In the genomic region with DNA sequence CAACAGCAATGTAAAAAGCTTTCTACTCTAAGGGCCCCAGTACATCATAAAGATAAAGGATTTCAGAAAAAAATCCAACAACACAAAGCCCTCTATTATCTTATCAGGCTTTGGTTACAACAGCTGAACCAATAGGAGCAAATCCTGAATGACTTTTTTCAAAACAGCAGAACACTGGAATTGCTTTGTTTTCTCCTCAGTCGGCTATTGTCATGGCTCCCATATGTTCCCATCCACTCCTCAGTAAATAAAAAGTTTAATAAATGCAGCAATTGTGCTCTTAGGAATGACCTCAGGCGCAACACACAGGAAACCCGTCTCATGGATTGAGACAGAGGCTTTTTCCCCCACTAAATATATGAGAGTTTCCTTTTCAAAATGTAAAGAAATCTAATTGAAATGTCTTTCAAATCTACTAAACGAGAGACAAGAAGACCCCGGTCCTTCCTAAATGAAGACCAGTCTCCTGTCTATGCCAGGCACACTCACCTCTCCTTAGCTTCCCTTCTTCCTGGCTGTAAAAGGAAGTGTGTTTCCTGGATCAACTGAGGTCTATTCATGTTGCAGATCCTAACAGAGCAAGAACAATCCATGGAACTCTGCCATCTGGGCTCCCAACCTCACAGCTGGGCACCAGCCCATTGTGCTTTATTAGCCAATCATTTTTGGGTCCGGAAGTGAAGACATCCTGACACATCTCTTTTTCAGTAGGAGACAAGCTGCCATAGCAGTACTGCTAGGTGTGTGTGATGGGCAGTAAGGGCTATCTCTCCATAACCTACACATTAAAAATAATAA, we compare ENCODE assay signal across 9 mouse cellular contexts.
DNase-seq lines count a peak whose midpoint lies in the region; ATAC-seq lines count a peak whose summit lies in the region.
"Had no signal": no experiment of that assay in that cellular context is flagged by ENCODE, and none has a peak within 500 bp of the region (broad histone marks: within the 10 kb centered on the region; RNA-seq: fewer than 3 reads in every experiment).

No protein-coding gene starts in this region.

- no peak overlapping the region for H3K9ac ChIP-seq in limb, embryonic 12.5 days (replicated peaks)
- no peak overlapping the region for H3K9ac ChIP-seq in heart, embryonic 16.5 days (ENCODE audit: low read length)
- no peak overlapping the region for H3K9ac ChIP-seq in midbrain, embryonic 14.5 days (replicated peaks; ENCODE audit: low read length)

- no peaks in the 10 kb centered on the region for H3K36me3 ChIP-seq in limb, embryonic 12.5 days
- no peaks in the 10 kb centered on the region for H3K36me3 ChIP-seq in limb, embryonic 10.5 days
- no peaks in the 10 kb centered on the region for H3K36me3 ChIP-seq in heart, embryonic 16.5 days (ENCODE audit: control insufficient read depth, insufficient read depth)
- H3K36me3 ChIP-seq in midbrain, embryonic 14.5 days (ENCODE audit: control insufficient read depth, insufficient read depth, low read length), result no peaks in the 10 kb centered on the region

- peak overlapping the region; percentile 30; the same call in 1 of the 2 replicates for H3K27ac ChIP-seq in limb, embryonic 12.5 days
- H3K27ac ChIP-seq in limb, embryonic 10.5 days, result no peak overlapping the region
- H3K27ac ChIP-seq in heart, embryonic 16.5 days (ENCODE audit: low read length), result peak overlapping the region; percentile 26; the same call in 1 of the 2 replicates
- no peak overlapping the region for H3K27ac ChIP-seq in midbrain, embryonic 14.5 days (replicated peaks; ENCODE audit: low read depth, low read length)
- H3K27ac ChIP-seq: left cerebral cortex, adult 2 months had no signal

- H3K27me3 ChIP-seq in limb, embryonic 12.5 days, result no peaks in the 10 kb centered on the region
- H3K27me3 ChIP-seq in limb, embryonic 10.5 days (ENCODE audit: low read depth, poor library complexity, severe bottlenecking), result peaks cover 6% of the 10 kb centered on the region; the same call in 1 of the 2 replicates
- H3K27me3 ChIP-seq in heart, embryonic 16.5 days (ENCODE audit: control insufficient read depth, insufficient read depth, low read length), result no peaks in the 10 kb centered on the region
- H3K27me3 ChIP-seq in midbrain, embryonic 14.5 days (ENCODE audit: control insufficient read depth, insufficient read depth, low read length), result no peaks in the 10 kb centered on the region

- no peak for ATAC-seq in limb, embryonic 12.5 days (ENCODE audit: insufficient number of reproducible peaks, insufficient read depth, low FRiP score, low TSS enrichment, low read depth)
- no peak; the same call in 1 of the 2 replicates for ATAC-seq in heart, embryonic 16.5 days (replicated peaks; ENCODE audit: extremely low read depth, insufficient read depth, low FRiP score)
- no peak for ATAC-seq in midbrain, embryonic 14.5 days (ENCODE audit: low FRiP score, low TSS enrichment)

- H3K4me3 ChIP-seq in limb, embryonic 12.5 days (replicated peaks), result no peak overlapping the region
- no peak overlapping the region for H3K4me3 ChIP-seq in limb, embryonic 10.5 days
- H3K4me3 ChIP-seq in heart, embryonic 16.5 days (ENCODE audit: low read length), result no peak overlapping the region
- H3K4me3 ChIP-seq in midbrain, embryonic 14.5 days (replicated peaks; ENCODE audit: low read depth, low read length), result no peak overlapping the region
- H3K4me3 ChIP-seq: left cerebral cortex, adult 2 months had no signal

- intact Hi-C loops in gastrocnemius, postnatal 14 days (cut with DNase I; ENCODE audit: low total_unique reads), result no loop called here

- no peak overlapping the region for H3K4me2 ChIP-seq in limb, embryonic 12.5 days
- H3K4me2 ChIP-seq in heart, embryonic 16.5 days (ENCODE audit: low read depth, low read length), result no peak overlapping the region
- no peak overlapping the region for H3K4me2 ChIP-seq in midbrain, embryonic 14.5 days (ENCODE audit: low read length)

- H3K9me3 ChIP-seq in limb, embryonic 12.5 days, result no peaks in the 10 kb centered on the region
- H3K9me3 ChIP-seq in limb, embryonic 10.5 days (replicated peaks), result no peaks in the 10 kb centered on the region
- H3K9me3 ChIP-seq in heart, embryonic 16.5 days (replicated peaks; ENCODE audit: control insufficient read depth, low read length), result no peaks in the 10 kb centered on the region
- no peaks in the 10 kb centered on the region for H3K9me3 ChIP-seq in midbrain, embryonic 14.5 days (ENCODE audit: control insufficient read depth, low read length)

- DNase-seq in gastrocnemius, postnatal 14 days, result peak; percentile 32
- DNase-seq in gastrocnemius, adult 8-10 months (ENCODE audit: low spot score in 2 of 2), result no peak
- no peak for DNase-seq in limb, embryonic 10.5 days (ENCODE audit: low spot score)
- DNase-seq in midbrain, embryonic 14.5 days, result peak; percentile 47
- no peak for DNase-seq in urinary bladder, postnatal 4 days (ENCODE audit: low spot score in 2 of 2)
- no peak for DNase-seq in urinary bladder, adult 2 months (ENCODE audit: low spot score)

- WGBS in limb, embryonic 12.5 days, result 61% methylated on average over 6 of the region's 6 CpGs
- 75% methylated on average over 6 of the region's 6 CpGs for WGBS in limb, embryonic 10.5 days
- WGBS in heart, embryonic 16.5 days, result 61% methylated on average over 6 of the region's 6 CpGs
- WGBS in midbrain, embryonic 14.5 days, result 38% methylated on average over 6 of the region's 6 CpGs

- H3K4me1 ChIP-seq in limb, embryonic 12.5 days (replicated peaks), result peaks cover 34% of the 10 kb centered on the region
- peaks cover 34% of the 10 kb centered on the region for H3K4me1 ChIP-seq in limb, embryonic 10.5 days
- H3K4me1 ChIP-seq in heart, embryonic 16.5 days (ENCODE audit: control insufficient read depth, insufficient read depth, low read length), result peaks cover 28% of the 10 kb centered on the region
- peaks cover 25% of the 10 kb centered on the region for H3K4me1 ChIP-seq in midbrain, embryonic 14.5 days (ENCODE audit: control insufficient read depth, insufficient read depth, low read length)

Comparison
In these comparisons a context has a peak if more than half of its experiments do, and no peak if none do; other contexts are left out.
1. DNase-seq: peak in gastrocnemius, postnatal 14 days (single experiment) and midbrain, embryonic 14.5 days (single experiment); none in gastrocnemius, adult 8-10 months (0 of 2), limb, embryonic 10.5 days (single experiment), urinary bladder, postnatal 4 days (0 of 2) and urinary bladder, adult 2 months (single experiment).
2. H3K27ac ChIP-seq: peak in limb, embryonic 12.5 days (single experiment) and heart, embryonic 16.5 days (single experiment); none in limb, embryonic 10.5 days (single experiment) and midbrain, embryonic 14.5 days (single experiment).